Mouse (Mus musculus) ovary, postnatal 14 days (tissue): ENCODE results near the gene Arhgef12.

Experiments
- DNase-seq: peaks from one replicate; pipeline ENCODE4 v3.0.0; 2022; ENCODE audit warnings: low spot score

The Arhgef12 gene

DNA sequence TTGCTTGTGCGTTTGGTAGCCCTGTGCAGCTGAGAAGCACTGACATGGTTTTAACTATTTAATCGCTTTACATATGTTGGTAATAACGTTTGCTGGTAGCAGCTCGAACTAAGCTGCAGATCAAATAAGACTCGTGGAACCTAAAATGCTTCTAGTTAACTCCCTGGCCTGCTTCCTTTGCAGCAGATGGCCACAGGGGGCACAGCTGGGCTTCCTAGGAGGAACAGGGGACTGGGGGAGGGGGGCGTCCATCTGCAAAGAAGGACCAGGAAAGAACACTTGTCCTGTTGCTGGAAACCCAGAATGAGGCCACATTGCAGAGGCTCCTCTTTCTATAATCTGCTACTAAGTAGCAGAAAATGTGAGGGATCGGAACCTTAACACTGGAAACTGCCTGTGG lies 186.8 kb downstream of the Arhgef12 start:
- DNase-seq, result no peak

- DNase-seq, result no peak
Measured at GRCm38 (mm10) chr9:42917911-42918310, 189.1 kb downstream of the Arhgef12 start.
